30 mouse cellular contexts compared by ENCODE assay signal in the genomic region with DNA sequence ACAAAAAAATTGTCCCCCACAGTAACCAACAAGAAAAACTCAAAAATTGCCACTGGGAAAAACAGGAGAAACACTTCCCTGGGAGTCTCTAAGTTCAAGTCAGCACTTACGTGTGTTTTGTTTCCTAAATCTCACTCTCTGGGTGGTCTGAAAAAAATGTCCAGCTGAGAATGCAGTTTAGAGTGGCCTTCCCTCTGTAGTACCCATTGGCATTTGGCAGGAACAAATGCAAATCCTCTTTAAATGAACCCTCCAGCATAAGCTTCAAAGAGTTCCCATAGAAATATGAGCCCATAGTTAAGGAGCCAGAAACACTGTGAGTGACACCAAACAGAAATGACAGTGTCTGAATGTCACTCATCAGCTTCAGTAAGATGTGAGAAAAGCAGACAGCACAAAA. TPM values are rescaled to one million over a fixed set of nuclear protein-coding genes. Genes with fewer than 3 reads are reported as not detected.
DNase-seq lines count a peak whose midpoint lies in the region; ATAC-seq and TF ChIP-seq lines count a peak whose summit lies in the region.
"Had no signal": no experiment of that assay in that cellular context is flagged by ENCODE, and none has a peak within 500 bp of the region (broad histone marks: within the 10 kb centered on the region; RNA-seq: fewer than 3 reads in every experiment).

No protein-coding gene starts in this region.

- no peak for TF ChIP-seq CTCF in forebrain, postnatal 0 days (IDR thresholded peaks at IDR 0.05; ENCODE audit: low read depth)
- TF ChIP-seq CTCF in brain, embryonic 14.5 days (IDR thresholded peaks at IDR 0.05; ENCODE audit: borderline replicate concordance, extremely low read depth, insufficient read depth, insufficient read length), result no peak

- H3K4me3 ChIP-seq in forebrain, embryonic 11.5 days (ENCODE audit: low read depth, low read length), result no peak overlapping the region
- H3K4me3 ChIP-seq in forebrain, postnatal 0 days (ENCODE audit: low read depth, low read length), result no peak overlapping the region
- no peak overlapping the region for H3K4me3 ChIP-seq in midbrain, embryonic 11.5 days (ENCODE audit: low read depth, low read length)
- H3K4me3 ChIP-seq in midbrain, embryonic 10.5 days, result no peak overlapping the region
- H3K4me3 ChIP-seq: embryonic facial prominence, embryonic 15.5 days; forebrain, embryonic 13.5 days; heart, embryonic 10.5 days; heart, embryonic 15.5 days; kidney, embryonic 15.5 days; layer of hippocampus, adult 2 months; left cerebral cortex, adult 2 months; neural tube, embryonic 13.5 days; stomach, embryonic 15.5 days had no signal

- H3K36me3 ChIP-seq in forebrain, embryonic 11.5 days (ENCODE audit: control insufficient read depth, insufficient read depth, low read length), result no peaks in the 10 kb centered on the region
- no peaks in the 10 kb centered on the region for H3K36me3 ChIP-seq in forebrain, postnatal 0 days (ENCODE audit: insufficient read depth)
- H3K36me3 ChIP-seq in midbrain, embryonic 11.5 days (ENCODE audit: control insufficient read depth, insufficient read depth, low read length), result no peaks in the 10 kb centered on the region
- no peaks in the 10 kb centered on the region for H3K36me3 ChIP-seq in midbrain, embryonic 10.5 days
- H3K36me3 ChIP-seq: embryonic facial prominence, embryonic 15.5 days; heart, embryonic 10.5 days; heart, embryonic 15.5 days; kidney, embryonic 15.5 days; neural tube, embryonic 13.5 days; stomach, embryonic 15.5 days had no signal

- 0 out of 2 replicates have a peak, but pooled peaks have one; percentile 42 for ATAC-seq in forebrain, embryonic 11.5 days (replicated peaks; ENCODE audit: low FRiP score)
- ATAC-seq in forebrain, postnatal 0 days, result no peak
- ATAC-seq in midbrain, embryonic 11.5 days (ENCODE audit: low FRiP score), result peak; percentile 73
- ATAC-seq: CD4-positive, CD25-positive, alpha-beta regulatory T cell, adult 4 months; forebrain, embryonic 13.5 days; hindbrain, embryonic 16.5 days had no signal

- no peak for TF ChIP-seq POLR2A in brain, embryonic 14.5 days (IDR thresholded peaks at IDR 0.05; ENCODE audit: borderline replicate concordance, extremely low read depth, insufficient read depth, insufficient read length, poor library complexity, severe bottlenecking)

- WGBS in forebrain, embryonic 11.5 days, result 13% methylated on average over 1 of the region's 1 CpGs
- WGBS in forebrain, postnatal 0 days, result 29% methylated on average over 1 of the region's 1 CpGs
- 13% methylated on average over 1 of the region's 1 CpGs for WGBS in midbrain, embryonic 11.5 days
- WGBS in midbrain, embryonic 10.5 days, result 17% methylated on average over 1 of the region's 1 CpGs

- no peaks in the 10 kb centered on the region for H3K9me3 ChIP-seq in forebrain, embryonic 11.5 days (ENCODE audit: control insufficient read depth, low read length)
- no peaks in the 10 kb centered on the region for H3K9me3 ChIP-seq in forebrain, postnatal 0 days (ENCODE audit: low read length)
- no peaks in the 10 kb centered on the region for H3K9me3 ChIP-seq in midbrain, embryonic 11.5 days (ENCODE audit: control insufficient read depth, low read length)
- no peaks in the 10 kb centered on the region for H3K9me3 ChIP-seq in midbrain, embryonic 10.5 days (replicated peaks)
- H3K9me3 ChIP-seq: embryonic facial prominence, embryonic 15.5 days; forebrain, embryonic 13.5 days; heart, embryonic 10.5 days; heart, embryonic 15.5 days; kidney, embryonic 15.5 days; neural tube, embryonic 13.5 days; stomach, embryonic 15.5 days had no signal

- H3K27me3 ChIP-seq in forebrain, embryonic 11.5 days (ENCODE audit: control insufficient read depth, insufficient read depth, low read length), result no peaks in the 10 kb centered on the region
- no peaks in the 10 kb centered on the region for H3K27me3 ChIP-seq in forebrain, postnatal 0 days (ENCODE audit: insufficient read depth, low read length)
- no peaks in the 10 kb centered on the region for H3K27me3 ChIP-seq in midbrain, embryonic 11.5 days (ENCODE audit: control insufficient read depth, insufficient read depth, low read length)
- H3K27me3 ChIP-seq in midbrain, embryonic 10.5 days (ENCODE audit: low read depth, poor library complexity, severe bottlenecking), result 0 out of 2 replicates have a peak, but pooled peaks cover 3% of the 10 kb centered on the region
- H3K27me3 ChIP-seq: embryonic facial prominence, embryonic 15.5 days; forebrain, embryonic 13.5 days; heart, embryonic 15.5 days; kidney, embryonic 15.5 days; neural tube, embryonic 13.5 days; stomach, embryonic 15.5 days had no signal

- no peaks in the 10 kb centered on the region for H3K4me1 ChIP-seq in forebrain, embryonic 11.5 days (replicated peaks; ENCODE audit: control insufficient read depth, insufficient read depth, low read length)
- no peaks in the 10 kb centered on the region for H3K4me1 ChIP-seq in forebrain, postnatal 0 days (ENCODE audit: insufficient read depth)
- no peaks in the 10 kb centered on the region; the same call in 1 of the 2 replicates for H3K4me1 ChIP-seq in midbrain, embryonic 11.5 days (ENCODE audit: control insufficient read depth, insufficient read depth, low read length)
- peaks cover 14% of the 10 kb centered on the region for H3K4me1 ChIP-seq in midbrain, embryonic 10.5 days
- H3K4me1 ChIP-seq: embryonic facial prominence, embryonic 15.5 days; forebrain, embryonic 13.5 days; neural tube, embryonic 13.5 days; stomach, embryonic 15.5 days had no signal

- H3K9ac ChIP-seq in forebrain, embryonic 11.5 days (ENCODE audit: low read length), result no peak overlapping the region
- H3K9ac ChIP-seq in forebrain, postnatal 0 days, result no peak overlapping the region
- H3K9ac ChIP-seq in midbrain, embryonic 11.5 days (ENCODE audit: low read length), result no peak overlapping the region
- H3K9ac ChIP-seq: embryonic facial prominence, embryonic 15.5 days; forebrain, embryonic 13.5 days; heart, embryonic 15.5 days; kidney, embryonic 15.5 days; liver, embryonic 14.5 days; neural tube, embryonic 13.5 days; stomach, embryonic 15.5 days had no signal

- DNase-seq in forebrain, embryonic 11.5 days (ENCODE audit: low spot score), result no peak
- DNase-seq in forebrain, postnatal 0 days, result no peak
- DNase-seq in midbrain, embryonic 11.5 days (ENCODE audit: low spot score, missing footprints), result peak; percentile 86
- DNase-seq in midbrain, embryonic 10.5 days (ENCODE audit: low spot score), result no peak
- peak; percentile 35 for DNase-seq in brain, embryonic 14.5 days (ENCODE audit: low read depth)
- DNase-seq in forelimb bud, embryonic 11.5 days (ENCODE audit: low read depth, low spot score), result peak; percentile 19
- no peak for DNase-seq in thymus, postnatal 0 days (ENCODE audit: low spot score)
- DNase-seq: adrenal gland, postnatal 25 days; cerebellum, adult 18-20 months; cerebellum, postnatal 10 days; gastrocnemius, postnatal 25 days; heart, adult 11 months; kidney, adult 18-20 months; kidney, postnatal 25 days; liver; lung, postnatal 14 days; right cerebral cortex, postnatal 14 days; thymus, postnatal 14 days had no signal

- no peak overlapping the region for H3K4me2 ChIP-seq in forebrain, embryonic 11.5 days (ENCODE audit: low read depth, low read length, severe bottlenecking)
- H3K4me2 ChIP-seq in forebrain, postnatal 0 days (ENCODE audit: low read depth), result no peak overlapping the region
- no peak overlapping the region for H3K4me2 ChIP-seq in midbrain, embryonic 11.5 days
- H3K4me2 ChIP-seq: embryonic facial prominence, embryonic 15.5 days; forebrain, embryonic 13.5 days; heart, embryonic 15.5 days; kidney, embryonic 15.5 days; neural tube, embryonic 13.5 days; stomach, embryonic 15.5 days had no signal

- no peak overlapping the region for H3K27ac ChIP-seq in forebrain, embryonic 11.5 days (ENCODE audit: low read depth, low read length)
- H3K27ac ChIP-seq in forebrain, postnatal 0 days (ENCODE audit: low read depth, low read length), result no peak overlapping the region
- H3K27ac ChIP-seq in midbrain, embryonic 11.5 days (ENCODE audit: low read depth, low read length), result no peak overlapping the region
- H3K27ac ChIP-seq in midbrain, embryonic 10.5 days (replicated peaks), result no peak overlapping the region
- H3K27ac ChIP-seq: embryonic facial prominence, embryonic 15.5 days; forebrain, embryonic 13.5 days; heart, embryonic 10.5 days; heart, embryonic 15.5 days; kidney, embryonic 15.5 days; layer of hippocampus, adult 2 months; left cerebral cortex, adult 2 months; liver, embryonic 14.5 days; neural tube, embryonic 13.5 days; stomach, embryonic 15.5 days had no signal

RNA-seq across cellular contexts. Expression of a gene that starts 30.2 kb away (rescaled TPM):
- 16.8 and 20.5 TPM in 2 replicates for polyA plus RNA-seq in forebrain, embryonic 11.5 days (2014; fragmentation: Nextera tagmentation; extraction: Ambion mirVana)
- 26.4 and 41.7 TPM in 2 replicates for total RNA-seq in forebrain, postnatal 0 days (2014; rRNA removed)
- 8.9 and 9.9 TPM in 2 replicates for polyA plus RNA-seq in forebrain, postnatal 0 days (2015; fragmentation: Nextera tagmentation; extraction: Ambion mirVana)
- polyA plus RNA-seq in midbrain, embryonic 11.5 days (2014; fragmentation: Nextera tagmentation; extraction: Ambion mirVana), result 16.5 and 18.2 TPM in 2 replicates
- 6.2 and 8.8 TPM in 2 replicates for polyA plus RNA-seq in midbrain, embryonic 10.5 days (2016; fragmentation: Nextera tagmentation; extraction: Ambion mirVana)
- polyA plus RNA-seq in brain, embryonic 14.5 days (2012; rRNA removed), result 16.5 and 19.0 TPM in 2 replicates
- polyA plus RNA-seq in thymus, postnatal 0 days (2015; fragmentation: Nextera tagmentation; extraction: Ambion mirVana), result 86.5 and 106 TPM in 2 replicates

Comparison
In these comparisons a context has a peak if more than half of its experiments do, and no peak if none do; other contexts are left out.
1. DNase-seq: peak in midbrain, embryonic 11.5 days (single experiment), brain, embryonic 14.5 days (single experiment) and forelimb bud, embryonic 11.5 days (single experiment); none in forebrain, embryonic 11.5 days (single experiment), forebrain, postnatal 0 days (single experiment), midbrain, embryonic 10.5 days (single experiment) and thymus, postnatal 0 days (single experiment).